Mouse (Mus musculus): Measurements from ENCODE around the gene Lsm8. TPM values are rescaled to one million over a fixed set of nuclear protein-coding genes. Genes with fewer than 3 reads are reported as not detected.
"Not testable (repeated sequence)": the region's sequence is repeated elsewhere in the genome, so short reads cannot be mapped to it uniquely, and the experiment has no call there.

The Lsm8 gene
- 10 to 100 TPM; 23.8 to 29.9 TPM for total RNA-seq (2021)
- long read RNA-seq, experiment 1, transcript Lsm8-201 (4 exons, 807 nt) = major isoform, 33 of 34 reads
- long read RNA-seq, experiment 1, partial matches to known transcripts = 0 of 34 reads
- long read RNA-seq, experiment 1, other reads (novel, unspliced or antisense) = 1 of 34 reads
- long read RNA-seq, experiment 2, transcript Lsm8-201 (4 exons, 807 nt) = major isoform, 10 of 10 reads
- long read RNA-seq, experiment 2, partial matches to known transcripts = 0 of 10 reads
- long read RNA-seq, experiment 2, other reads (novel, unspliced or antisense) = 0 of 10 reads

- peak; percentile 98 for DNase-seq
These were observed at the start of gene Lsm8 for GRCm38 (mm10) chr6:18848051-18848701. Gene Lsm8, plus strand, starts transcription at chr6:18848579.

GRCm38 (mm10) chr6:18800869-18801511 lies 47.4 kb upstream of the Lsm8 start:
- no peak for DNase-seq

GRCm38 (mm10) chr6:18812623-18813022 lies 35.8 kb upstream of the Lsm8 start:
- no peak for DNase-seq

GRCm38 (mm10) chr6:18815606-18816005 lies 32.8 kb upstream of the Lsm8 start:
- DNase-seq = no peak

- peak; percentile 63 to 67 for DNase-seq
These were observed 29.0 kb upstream of the Lsm8 start for GRCm38 (mm10) chr6:18819343-18819742.

GRCm38 (mm10) chr6:18820246-18820645 lies 28.1 kb upstream of the Lsm8 start:
- DNase-seq = no peak

- no peak for DNase-seq
These were observed 25.6 kb upstream of the Lsm8 start for GRCm38 (mm10) chr6:18822812-18823211.

- no peak for DNase-seq
These were observed 15.4 kb upstream of the Lsm8 start for GRCm38 (mm10) chr6:18832958-18833357.

- not testable (repeated sequence) for DNase-seq
These were observed 3.9 kb upstream of the Lsm8 start for GRCm38 (mm10) chr6:18844529-18844928.

- not testable (repeated sequence) for DNase-seq
These were observed 2.8 kb upstream of the Lsm8 start for GRCm38 (mm10) chr6:18845571-18845970.

GRCm38 (mm10) chr6:18848702-18849061 lies 303 bp downstream of the Lsm8 start:
- DNase-seq = no peak

GRCm38 (mm10) chr6:18855323-18855722 lies 6.9 kb downstream of the Lsm8 start:
- no peak for DNase-seq

GRCm38 (mm10) chr6:18856487-18857078 lies 8.2 kb downstream of the Lsm8 start:
- DNase-seq = no peak

- DNase-seq = no peak
These were observed 17.6 kb downstream of the Lsm8 start, which contains the start of gene Ankrd7 for GRCm38 (mm10) chr6:18866018-18866417. Gene Ankrd7, plus strand, starts transcription at chr6:18866318.

GRCm38 (mm10) chr6:18889030-18889429 lies 40.7 kb downstream of the Lsm8 start:
- DNase-seq = no peak

- no peak for DNase-seq
These were observed 45.8 kb downstream of the Lsm8 start for GRCm38 (mm10) chr6:18894142-18894541.

Other genes with a start within 250 kb of the Lsm8 start
- not detected for gene Ankrd7, start 17.7 kb downstream of the Lsm8 start, total RNA-seq (2021)